Mouse (Mus musculus) monocyte, adult 2 months (primary cell): Measurements from ENCODE around the gene Fam120c.

Source experiments
- DNase-seq, 2 experiments: peaks; one replicate each; pipeline ENCODE4 v3.0.0; 2022; ENCODE audit warnings: low spot score in 2 of 2, low read depth in 1 of 2

The Fam120c gene

GRCm38 (mm10) chrX:151520458-151521322 lies 176.7 kb downstream of the Fam120c start, which contains the start of gene Phf8:
TSS of gene Phf8 (plus strand) at chrX:151520672.
- peak; percentile 76 to 89 for DNase-seq
